Mouse (Mus musculus): Measurements from ENCODE around the gene Cnbp.

The Cnbp gene

GRCm38 (mm10) chr6:87850900-87851614, at the start of gene Cnbp:
Cnbp (minus strand) TSS chr6:87851106.
- DNase-seq (ENCODE audit: low read depth, low spot score): peak; percentile 97

GRCm38 (mm10) chr6:87898028-87898427, 47.1 kb upstream of the Cnbp start:
- no peak for DNase-seq (ENCODE audit: low read depth, low spot score)

DNA sequence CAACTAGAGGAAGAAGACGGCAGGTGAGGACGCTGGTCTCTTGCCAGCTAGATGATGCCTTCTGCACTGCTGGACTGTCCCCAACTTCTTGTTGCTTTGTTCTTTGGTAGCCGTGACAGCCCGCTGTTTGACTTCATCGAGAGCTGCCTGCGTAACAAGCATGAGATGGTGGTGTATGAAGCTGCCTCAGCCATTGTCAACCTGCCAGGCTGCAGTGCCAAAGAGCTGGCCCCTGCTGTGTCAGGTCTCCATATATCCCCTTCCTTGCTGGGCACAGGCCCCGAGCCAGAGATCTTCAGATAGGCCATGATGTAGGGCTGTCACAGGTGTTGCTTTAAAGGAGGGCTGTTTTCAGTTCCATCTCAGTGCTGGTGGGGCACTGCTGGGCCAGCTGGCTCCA, 43.0 kb upstream of the Cnbp start:
- no peak for DNase-seq (ENCODE audit: low read depth, low spot score)

DNA sequence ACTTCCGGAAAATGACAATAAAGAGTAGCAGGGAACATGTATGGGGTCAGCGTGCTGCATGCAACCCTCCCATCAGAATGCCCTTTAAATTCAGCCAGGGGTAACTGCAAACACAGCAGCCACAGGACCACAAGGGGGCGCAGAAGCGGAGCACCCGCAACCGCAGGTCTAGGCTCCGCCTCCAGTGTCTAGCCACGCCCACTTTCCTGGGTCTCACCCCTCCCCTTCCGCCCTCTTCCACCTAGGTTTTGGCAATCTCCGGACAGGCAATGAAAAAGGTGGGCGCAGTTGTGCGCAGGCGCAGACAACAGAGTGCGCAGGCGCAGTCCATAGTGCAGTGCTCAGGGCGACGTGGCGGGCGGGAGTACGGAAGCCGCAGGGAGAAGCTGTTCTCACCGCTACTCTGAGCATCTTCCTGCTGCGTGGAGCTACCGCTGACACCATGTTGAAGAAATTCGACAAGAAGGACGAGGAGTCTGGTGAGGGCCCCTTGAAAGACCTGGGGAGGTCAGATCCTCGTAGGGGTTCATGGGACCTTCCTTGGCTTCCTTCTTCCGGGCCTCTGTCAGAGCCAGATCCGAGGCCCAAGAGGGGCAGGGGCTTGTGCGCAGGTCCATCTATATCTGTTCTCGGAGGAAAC, 36.8 kb upstream of the Cnbp start, which contains the start of gene Copg1:
Gene Copg1 (plus strand): TSS at position 221 of the 640 bp plus-strand sequence.
- peak; percentile 100 for DNase-seq (ENCODE audit: low read depth, low spot score)

DNA sequence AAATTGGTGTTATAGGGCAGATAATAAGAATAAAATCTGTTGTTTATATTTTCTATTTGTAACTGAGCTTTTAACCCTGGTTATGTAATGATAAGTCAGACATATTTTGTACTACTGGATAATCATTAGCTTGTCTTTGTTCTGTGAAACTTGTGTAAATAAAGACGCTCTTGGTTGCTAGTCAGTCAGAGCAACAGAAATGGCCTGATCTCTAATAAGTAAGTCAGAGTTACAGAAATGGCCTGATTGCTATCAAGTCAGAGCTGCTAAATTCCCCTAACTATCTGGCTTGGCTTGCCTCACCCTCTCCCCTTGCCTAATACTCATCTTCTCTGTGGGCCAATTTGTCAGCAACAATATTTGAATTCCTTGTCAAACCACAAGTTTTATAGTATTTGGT, 35.8 kb upstream of the Cnbp start:
- no peak for DNase-seq (ENCODE audit: low read depth, low spot score)

DNA sequence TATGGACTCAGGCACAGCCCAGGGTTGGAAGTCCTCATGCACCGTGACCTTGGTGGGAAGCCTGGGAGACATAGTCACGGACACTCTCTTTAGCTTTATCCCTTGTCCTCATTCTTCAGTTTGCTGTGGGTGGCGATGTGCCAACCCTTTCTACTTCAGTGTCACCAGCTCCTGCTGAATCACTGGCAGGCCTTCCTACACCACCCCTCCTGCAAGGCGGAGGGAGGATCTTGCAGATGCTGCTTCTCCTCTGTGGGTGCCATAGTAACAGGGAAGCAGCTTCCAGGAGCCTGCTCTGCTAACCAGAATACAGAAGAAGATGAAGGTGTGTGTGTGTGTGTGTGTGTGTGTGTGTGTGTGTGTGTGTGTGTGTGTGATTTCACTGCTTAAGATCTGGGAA, 31.9 kb upstream of the Cnbp start:
- DNase-seq (ENCODE audit: low read depth, low spot score): no peak

GRCm38 (mm10) chr6:87882221-87882620, 31.3 kb upstream of the Cnbp start:
- DNase-seq (ENCODE audit: low read depth, low spot score): no peak

DNA sequence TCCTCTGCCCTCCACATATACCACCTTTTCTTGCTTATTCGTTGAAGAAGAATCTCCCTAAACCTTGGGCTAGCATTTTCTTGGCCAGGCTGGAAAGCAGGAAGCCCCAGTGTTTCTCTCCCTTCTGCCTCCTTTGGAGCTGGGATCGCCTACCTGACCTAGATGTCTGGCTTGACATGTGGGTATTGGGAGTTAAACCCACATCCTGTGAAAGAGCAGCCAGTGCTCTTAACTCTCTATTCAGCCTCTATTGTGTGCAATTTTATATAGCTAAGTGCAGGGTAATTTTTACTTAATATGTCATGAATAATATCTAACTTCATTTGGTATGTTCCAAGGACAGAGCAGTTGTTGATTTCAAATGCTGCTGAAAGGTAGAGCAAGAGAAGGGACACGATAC, 28.7 kb upstream of the Cnbp start:
- DNase-seq (ENCODE audit: low read depth, low spot score): no peak

- no peak for DNase-seq (ENCODE audit: low read depth, low spot score)
These were observed 28.1 kb upstream of the Cnbp start for GRCm38 (mm10) chr6:87879010-87879409.

DNA sequence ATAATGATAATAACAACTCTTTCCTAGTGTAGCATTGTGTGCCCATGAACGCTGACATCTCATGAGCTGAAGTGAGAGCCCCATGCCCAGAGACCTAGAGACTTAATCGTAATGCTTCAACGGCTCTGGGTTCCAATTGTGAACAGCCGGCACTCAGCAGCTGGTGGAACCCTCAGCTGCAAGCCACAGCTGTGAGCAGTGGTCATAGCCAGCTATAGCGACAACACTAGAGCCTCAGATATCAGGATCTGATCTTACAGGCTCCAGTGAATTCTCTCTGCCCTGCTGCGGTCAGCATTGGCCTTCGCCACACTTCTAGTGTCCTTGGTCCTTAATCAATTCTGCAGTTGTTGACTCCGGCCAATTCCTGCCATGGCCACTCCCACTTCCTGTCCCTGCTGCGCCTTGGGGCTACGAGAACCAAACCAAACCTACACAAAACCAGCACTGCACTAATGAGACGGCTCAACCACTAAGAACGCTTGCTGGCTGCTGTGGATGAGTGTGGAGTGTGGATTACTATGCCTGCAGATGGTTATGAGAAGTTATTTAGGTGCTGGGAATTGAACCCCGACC, 25.2 kb upstream of the Cnbp start:
- DNase-seq (ENCODE audit: low read depth, low spot score): peak; percentile 7

- DNase-seq (ENCODE audit: low read depth, low spot score): no peak
These were observed 24.7 kb upstream of the Cnbp start for GRCm38 (mm10) chr6:87875562-87875961.

- DNase-seq (ENCODE audit: low read depth, low spot score): no peak
These were observed 24.2 kb upstream of the Cnbp start for GRCm38 (mm10) chr6:87875083-87875482.

DNA sequence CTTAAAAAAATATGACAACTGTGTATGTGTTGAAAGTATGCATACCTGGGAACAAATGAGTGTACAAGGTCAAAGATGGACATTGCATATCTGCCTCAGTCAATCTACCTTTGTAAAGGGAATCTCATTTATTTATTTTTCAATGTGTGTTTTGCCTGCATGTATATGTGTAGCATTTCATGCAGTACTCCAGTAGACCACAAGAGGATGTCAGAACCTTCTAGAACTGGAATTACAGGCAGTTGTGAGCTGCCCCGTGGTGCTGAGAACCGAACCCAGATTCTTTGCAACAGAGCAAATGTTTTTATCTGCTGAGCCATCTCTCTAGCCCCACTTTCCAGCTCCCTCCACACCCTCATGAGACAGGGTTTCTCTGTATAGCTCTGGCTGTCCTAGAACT, 23.1 kb upstream of the Cnbp start:
- no peak for DNase-seq (ENCODE audit: low read depth, low spot score)

DNA sequence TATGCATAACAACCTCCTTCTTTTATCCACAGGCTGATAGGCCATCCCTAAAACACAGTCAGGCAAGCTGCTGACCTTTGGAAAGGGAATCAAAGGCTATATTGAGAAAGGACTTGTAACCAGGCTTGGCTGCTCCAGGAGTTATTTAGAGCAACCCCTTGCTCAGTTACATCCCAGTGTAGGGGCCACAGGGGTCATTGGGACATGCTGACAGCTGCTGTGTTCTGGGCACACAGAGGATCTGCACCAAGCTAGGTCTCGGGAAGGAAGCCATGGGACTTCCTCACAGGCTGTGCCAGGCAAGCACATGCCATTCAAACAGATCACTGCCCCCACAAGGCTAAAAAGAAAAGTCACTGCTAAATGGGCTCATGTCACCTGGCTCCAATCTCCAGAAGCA, 22.2 kb upstream of the Cnbp start:
- DNase-seq (ENCODE audit: low read depth, low spot score): no peak

- no peak for DNase-seq (ENCODE audit: low read depth, low spot score)
These were observed 20.3 kb upstream of the Cnbp start for GRCm38 (mm10) chr6:87871240-87871639.

DNA sequence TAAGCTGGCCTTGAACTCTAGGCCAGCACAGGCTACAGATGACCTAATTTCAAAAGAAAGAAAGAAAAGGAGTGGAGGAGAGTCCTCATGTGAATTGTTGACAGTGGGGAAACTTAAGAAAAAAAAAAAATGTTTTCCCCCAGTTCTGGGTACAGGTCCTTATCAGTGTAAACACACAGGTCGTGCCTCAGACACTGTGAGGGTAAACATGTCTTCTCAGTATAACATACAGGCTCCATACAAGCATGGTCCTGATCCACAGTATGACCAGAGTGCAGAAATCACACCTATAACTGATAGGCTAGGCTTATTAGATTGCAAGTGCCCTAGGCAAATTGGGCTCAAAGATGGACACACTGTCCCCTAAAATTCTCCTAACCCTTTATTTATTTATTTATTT, 19.5 kb upstream of the Cnbp start:
- DNase-seq (ENCODE audit: low read depth, low spot score): no peak

DNA sequence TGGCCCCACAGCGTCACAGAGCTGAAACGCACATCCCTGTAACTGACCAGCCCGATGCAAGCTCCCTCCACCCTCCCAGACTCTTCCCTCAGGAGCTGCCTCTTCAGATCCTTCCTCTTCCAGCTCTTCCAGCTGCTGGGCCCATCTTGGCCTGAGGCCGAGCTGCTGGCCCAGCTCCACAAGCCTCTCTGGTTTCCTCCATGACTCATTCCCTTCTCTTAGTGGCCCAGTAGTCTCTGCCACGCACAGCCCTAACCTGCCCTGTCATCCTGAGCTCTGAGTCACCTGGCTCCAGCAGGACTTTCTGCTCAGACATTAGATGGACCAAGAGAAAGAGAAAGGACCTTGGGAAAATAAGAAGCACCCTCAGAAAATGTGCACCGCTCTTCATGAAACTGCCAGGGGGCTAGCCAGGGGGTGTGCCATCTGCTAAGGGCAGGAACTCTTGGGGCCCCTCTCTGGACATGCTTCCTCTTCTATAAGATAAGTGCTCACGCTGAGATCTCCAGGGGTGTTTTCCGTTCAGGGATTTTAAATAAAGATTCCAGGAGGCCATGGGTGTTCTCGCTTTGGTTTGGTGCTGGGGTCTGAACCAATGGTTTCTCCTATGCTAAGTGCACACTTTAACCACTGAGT, 18.1 kb upstream of the Cnbp start:
- no peak for DNase-seq (ENCODE audit: low read depth, low spot score)

- DNase-seq (ENCODE audit: low read depth, low spot score): no peak
These were observed 16.4 kb upstream of the Cnbp start for GRCm38 (mm10) chr6:87867256-87867655.

DNA sequence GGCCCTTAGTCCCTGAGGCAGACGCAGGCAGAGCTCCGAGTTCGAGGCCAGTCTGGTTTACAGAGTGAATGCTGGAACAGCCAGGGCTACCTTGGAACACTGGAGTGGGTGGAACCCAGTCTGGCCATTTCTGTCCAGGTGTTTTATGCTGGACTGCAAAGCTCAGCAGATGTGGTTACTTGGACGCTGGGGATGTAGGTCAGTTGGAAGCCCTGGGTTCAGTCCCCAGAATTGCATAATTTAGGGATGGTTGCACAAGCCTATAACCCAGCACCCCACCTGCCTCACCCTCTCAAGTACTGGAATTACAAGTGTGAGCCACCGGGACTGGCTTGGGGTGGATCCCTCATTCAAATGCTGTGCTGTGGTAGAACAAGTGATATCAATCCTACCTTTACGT, 15.3 kb upstream of the Cnbp start:
- DNase-seq (ENCODE audit: low read depth, low spot score): no peak

DNA sequence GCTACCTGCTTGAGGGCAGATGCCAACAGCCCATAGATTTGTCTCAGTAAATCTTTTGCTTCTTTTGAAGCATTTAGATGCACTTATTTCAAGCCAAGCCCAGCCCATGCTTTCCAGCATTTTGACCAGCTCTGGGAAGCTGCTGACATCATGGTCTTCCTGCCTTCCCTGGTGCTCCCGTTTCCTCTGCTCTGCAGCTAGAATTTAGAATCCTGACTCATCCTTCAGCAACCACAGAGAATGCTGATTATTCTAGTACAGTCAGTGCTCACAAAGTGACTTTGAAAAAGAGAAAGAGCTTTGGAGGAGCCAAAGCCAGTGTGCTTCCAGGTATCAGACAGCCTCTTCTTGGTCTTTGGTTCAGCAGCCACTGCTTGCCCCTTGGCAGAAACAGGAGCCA, 6.2 kb upstream of the Cnbp start:
- DNase-seq (ENCODE audit: low read depth, low spot score): no peak

GRCm38 (mm10) chr6:87853446-87853845, 2.5 kb upstream of the Cnbp start:
- DNase-seq (ENCODE audit: low read depth, low spot score): no peak

DNA sequence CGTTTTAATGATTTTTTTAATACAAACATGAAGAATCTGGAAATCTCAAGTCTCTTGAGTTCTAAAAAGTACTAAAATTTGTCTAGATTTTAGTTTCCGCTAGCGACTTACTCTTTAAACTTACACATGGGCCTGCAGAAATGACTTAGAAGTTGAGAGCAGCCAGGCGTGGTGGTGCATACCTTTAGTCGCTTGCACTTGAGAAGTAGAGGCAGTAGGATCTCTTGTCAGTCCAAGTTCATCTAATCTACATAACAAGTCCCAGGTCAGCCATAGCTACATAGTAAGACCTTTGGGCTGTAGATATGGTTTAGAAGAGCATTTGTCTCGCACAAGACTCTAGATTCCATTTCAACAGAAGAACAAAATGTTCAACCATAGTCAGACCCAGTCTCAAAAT, 965 bp upstream of the Cnbp start:
- no peak for DNase-seq (ENCODE audit: low read depth, low spot score)

Measured in forelimb bud, embryonic 11.5 days (tissue).